Mouse (Mus musculus) adrenal gland, postnatal 10 days (tissue): ENCODE measurements around the gene Scd4. TPM values are rescaled to one million over a fixed set of nuclear protein-coding genes. Genes with fewer than 3 reads are reported as not detected.
A peak's percentile ranks its signal among the peaks of the same experiment; 100 is the strongest.
"Not testable (repeated sequence)": the region's sequence is repeated elsewhere in the genome, so short reads cannot be mapped to it uniquely, and the experiment has no call there.

Experiments
- DNase-seq: peaks from one replicate; pipeline ENCODE4 v3.0.0; 2021; ENCODE audit warnings: mixed read lengths
- total RNA-seq, 2 experiments: library from RNA; stranded (reverse); gene quantifications; 2 replicates each; pipeline ENCODE4 v1.2.3; 2021

The Scd4 gene
- total RNA-seq, 2 experiments from 2014 or later = 1.6 to 1.7 TPM

- no peak for DNase-seq
Measured at GRCm38 (mm10) chr19:44301176-44301575, 31.7 kb upstream of the Scd4 start.

- no peak for DNase-seq
Measured at GRCm38 (mm10) chr19:44301671-44302305, 31.1 kb upstream of the Scd4 start.

- no peak for DNase-seq
Measured at GRCm38 (mm10) chr19:44302901-44303300, 30.0 kb upstream of the Scd4 start.

- no peak for DNase-seq
Measured at GRCm38 (mm10) chr19:44303502-44303901, 29.4 kb upstream of the Scd4 start.

- no peak for DNase-seq
Measured at GRCm38 (mm10) chr19:44304419-44304818, 28.5 kb upstream of the Scd4 start.

GRCm38 (mm10) chr19:44304851-44305510 lies 27.9 kb upstream of the Scd4 start:
- no peak for DNase-seq

GRCm38 (mm10) chr19:44305701-44306100 lies 27.2 kb upstream of the Scd4 start:
- DNase-seq = no peak

GRCm38 (mm10) chr19:44306171-44306570 lies 26.7 kb upstream of the Scd4 start:
- DNase-seq = no peak

GRCm38 (mm10) chr19:44307101-44307914 lies 25.6 kb upstream of the Scd4 start:
- DNase-seq = no peak

GRCm38 (mm10) chr19:44307915-44308470 lies 24.9 kb upstream of the Scd4 start:
- DNase-seq = no peak

GRCm38 (mm10) chr19:44308611-44309246 lies 24.2 kb upstream of the Scd4 start:
- no peak for DNase-seq

GRCm38 (mm10) chr19:44309351-44310154 lies 23.3 kb upstream of the Scd4 start:
- no peak for DNase-seq

GRCm38 (mm10) chr19:44310155-44310575 lies 22.7 kb upstream of the Scd4 start:
- DNase-seq = not testable (repeated sequence)

GRCm38 (mm10) chr19:44310814-44311213 lies 22.1 kb upstream of the Scd4 start:
- DNase-seq = no peak

- no peak for DNase-seq
Measured at GRCm38 (mm10) chr19:44311306-44312006, 21.4 kb upstream of the Scd4 start.

- DNase-seq = peak; percentile 62
Measured at GRCm38 (mm10) chr19:44312007-44312360, 20.9 kb upstream of the Scd4 start.

- DNase-seq = no peak
Measured at GRCm38 (mm10) chr19:44313066-44313465, 19.8 kb upstream of the Scd4 start.

- DNase-seq = peak; percentile 92
Measured at GRCm38 (mm10) chr19:44314327-44314759, 18.5 kb upstream of the Scd4 start.

- peak; percentile 83 for DNase-seq
Measured at GRCm38 (mm10) chr19:44314871-44315414, 17.9 kb upstream of the Scd4 start.

GRCm38 (mm10) chr19:44316752-44317315 lies 16.1 kb upstream of the Scd4 start:
- no peak for DNase-seq
